Mouse (Mus musculus) ES-E14 (cell line): ENCODE measurements around the gene Irf1. TPM values are rescaled to one million over a fixed set of nuclear protein-coding genes. Genes with fewer than 3 reads are reported as not detected.
A peak's percentile ranks its signal among the peaks of the same experiment; 100 is the strongest.

ENCODE experiments used
- DNase-seq: peaks from one replicate; pipeline ENCODE4 v3.0.0-alpha.2; 2013; ENCODE audit warnings: low read depth, low spot score
- H3K27ac ChIP-seq: 2 replicates; pipeline ENCODE4 v1.5.1; 2012; ENCODE audit warnings: low read depth, mild to moderate bottlenecking, low read length, moderate library complexity, mixed read lengths; ENCODE audit not compliant: poor library complexity, insufficient read depth, severe bottlenecking
- H3K36me3 ChIP-seq: 2 replicates; pipeline ENCODE4 v1.6.1; 2012; ENCODE audit warnings: mild to moderate bottlenecking, low read length, moderate library complexity, mixed read lengths; ENCODE audit not compliant: control insufficient read depth, poor library complexity, insufficient read depth, severe bottlenecking
- H3K4me1 ChIP-seq, 2 experiments: fragments of 150-350 bp in 1 of 2; sonication (generic) in 1 of 2; 2 replicates each; pipeline ENCODE4 v1.6.1; 2012; ENCODE audit warnings: low read length in 2 of 2, mild to moderate bottlenecking in 1 of 2, mixed read lengths in 1 of 2; ENCODE audit not compliant: control insufficient read depth in 2 of 2, insufficient read depth in 2 of 2, poor library complexity in 1 of 2
- H3K4me3 ChIP-seq, 2 experiments: fragments of 150-350 bp in 1 of 2; sonication (generic) in 1 of 2; 2 replicates each; pipeline ENCODE4 v1.5.1; 2012; ENCODE audit warnings: low read length in 2 of 2, low read depth in 1 of 2, mild to moderate bottlenecking in 1 of 2, mixed read lengths in 1 of 2; ENCODE audit not compliant: insufficient read depth in 1 of 2, poor library complexity in 1 of 2, severe bottlenecking in 1 of 2
- H3K9ac ChIP-seq: 2 replicates; pipeline ENCODE4 v1.6.1; 2012; ENCODE audit warnings: low read depth, mild to moderate bottlenecking, low read length, mixed read lengths; ENCODE audit not compliant: poor library complexity, insufficient read depth, severe bottlenecking
- H3K9me3 ChIP-seq: fragments of 150-350 bp; sonication (generic); 2 replicates; pipeline ENCODE4 v1.6.1; 2012; ENCODE audit warnings: low read depth, mild to moderate bottlenecking, low read length; ENCODE audit not compliant: control insufficient read depth, insufficient read depth
- CHD2 ChIP-seq: IDR thresholded peaks from 2 replicates; pipeline ENCODE4 v1.6.1; 2014; ENCODE audit warnings: mild to moderate bottlenecking, low read depth, low read length, inconsistent platforms
- HCFC1 ChIP-seq: IDR thresholded peaks from 2 replicates; pipeline ENCODE4 v1.6.1; 2012; ENCODE audit warnings: low read length, inconsistent platforms, borderline replicate concordance; ENCODE audit not compliant: insufficient read depth
- MAFK ChIP-seq: IDR thresholded peaks from 2 replicates; pipeline ENCODE4 v1.6.1; 2014; ENCODE audit warnings: mild to moderate bottlenecking, low read depth, low read length, inconsistent platforms; ENCODE audit not compliant: insufficient read depth
- ZC3H11A ChIP-seq: IDR thresholded peaks from 2 replicates; pipeline ENCODE4 v1.6.1; 2012; ENCODE audit warnings: low read depth, mild to moderate bottlenecking, inconsistent platforms, low read length, borderline replicate concordance
- ZNF384 ChIP-seq: IDR thresholded peaks from 2 replicates; pipeline ENCODE4 v1.6.1; 2012; ENCODE audit warnings: low read depth, low read length, inconsistent platforms
- in situ Hi-C, 2 experiments: fragments of 600-800 bp; cut with MboI; formaldehyde crosslinking; loops; one replicate each; pipeline ENCODE4 v1.15.1; 2025; ENCODE audit warnings: low sequenced_read_pairs in 2 of 2, inconsistent platforms in 1 of 2; ENCODE audit not compliant: unreplicated experiment in 2 of 2
- total RNA-seq: library from RNA; depleted of rRNA; stranded (reverse); fragments of 300-350 nt; gene quantifications from 2 replicates; pipeline ENCODE4 v1.2.3, GENCODE M21; 2012; rRNA removed

Gene Irf1
- 28.0 and 40.1 TPM in 2 replicates for total RNA-seq

DNA sequence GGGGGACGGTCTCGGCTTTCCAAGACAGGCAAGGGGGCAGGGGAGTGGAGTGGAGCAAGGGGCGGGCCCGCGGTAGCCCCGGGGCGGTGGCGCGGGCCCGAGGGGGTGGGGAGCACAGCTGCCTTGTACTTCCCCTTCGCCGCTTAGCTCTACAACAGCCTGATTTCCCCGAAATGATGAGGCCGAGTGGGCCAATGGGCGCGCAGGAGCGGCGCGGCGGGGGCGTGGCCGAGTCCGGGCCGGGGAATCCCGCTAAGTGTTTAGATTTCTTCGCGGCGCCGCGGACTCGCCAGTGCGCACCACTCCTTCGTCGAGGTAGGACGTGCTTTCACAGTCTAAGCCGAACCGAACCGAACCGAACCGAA is at the start of gene Irf1:
Gene Irf1, plus strand, starts transcription at position 255 of the 365 bp plus-strand sequence.
- DNase-seq = peak; percentile 93
- H3K27ac ChIP-seq = peak within 1 kb of the TSS; percentile 57; the same call in 1 of the 2 replicates
- H3K4me3 ChIP-seq = peak within 1 kb of the TSS; percentile 91 to 92
- in situ Hi-C loops = no loop called here
- peaks cover 9 to 29% of the 10 kb centered on the region in 2 experiments for H3K4me1 ChIP-seq
- H3K36me3 ChIP-seq = peaks cover 33% of the 10 kb centered on the region
- H3K9me3 ChIP-seq = no peaks in the 10 kb centered on the region
- H3K9ac ChIP-seq = peak within 1 kb of the TSS; percentile 83
- TF ChIP-seq CHD2 (no peak), ZC3H11A (no peak), MAFK (no peak)

DNA sequence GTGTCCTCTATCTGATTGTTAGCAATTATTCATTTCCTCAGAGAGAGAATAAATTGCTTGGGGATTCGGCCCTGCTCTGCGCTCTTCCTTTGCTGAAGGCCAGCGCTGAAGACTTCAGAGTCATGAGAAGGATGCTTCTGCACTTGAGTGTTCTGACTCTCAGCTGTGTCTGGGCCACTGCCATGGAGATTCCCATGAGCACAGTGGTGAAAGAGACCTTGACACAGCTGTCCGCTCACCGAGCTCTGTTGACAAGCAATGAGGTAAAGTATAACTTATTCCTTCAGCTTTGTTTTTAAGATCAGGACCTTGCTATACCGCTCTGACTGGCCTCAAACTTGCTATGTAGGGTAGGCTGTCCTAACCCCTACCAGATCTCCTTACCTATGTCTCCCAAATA is 49.1 kb upstream of the Irf1 start, which contains the start of gene Il5:
Gene Il5, plus strand, starts transcription at position 80 of the 400 bp plus-strand sequence.
- in situ Hi-C loops = no loop called here
- no peak for DNase-seq
- H3K27ac ChIP-seq = no peak within 1 kb of the TSS
- H3K4me1 ChIP-seq = no peaks in the 10 kb centered on the region
- H3K9ac ChIP-seq = no peak within 1 kb of the TSS
- H3K4me3 ChIP-seq = no peak within 1 kb of the TSS
- H3K9me3 ChIP-seq = no peaks in the 10 kb centered on the region
- TF ChIP-seq HCFC1 (no peak), MAFK (no peak), CHD2 (no peak), ZC3H11A (no peak), ZNF384 (no peak)
- no peaks in the 10 kb centered on the region for H3K36me3 ChIP-seq

DNA sequence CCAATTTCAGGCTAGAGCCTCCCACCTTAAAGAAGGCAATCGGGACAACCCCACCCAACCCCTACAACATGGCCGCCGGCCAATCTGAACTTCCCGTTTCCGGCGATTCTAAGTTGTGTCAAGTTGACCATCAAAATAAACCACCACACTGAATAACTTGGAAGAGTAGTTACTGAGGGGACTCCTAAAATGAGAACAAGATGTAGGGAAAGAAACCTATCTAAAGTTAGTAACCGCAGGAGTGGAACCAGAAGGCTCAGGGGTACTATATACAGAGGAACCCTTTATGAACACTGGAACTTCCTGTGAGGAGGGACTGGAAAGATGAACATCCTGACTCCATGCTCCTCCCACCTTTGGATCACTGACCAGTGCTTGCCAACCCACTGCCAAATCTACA is 38.4 kb upstream of the Irf1 start:
- H3K36me3 ChIP-seq = no peaks in the 10 kb centered on the region
- DNase-seq = no peak
- H3K4me3 ChIP-seq = no peak overlapping the region
- no peaks in the 10 kb centered on the region for H3K9me3 ChIP-seq
- TF ChIP-seq ZC3H11A = no peak
- H3K9ac ChIP-seq = no peak overlapping the region
- no peak overlapping the region for H3K27ac ChIP-seq
- H3K4me1 ChIP-seq = no peaks in the 10 kb centered on the region
- in situ Hi-C loops = no loop called here

DNA sequence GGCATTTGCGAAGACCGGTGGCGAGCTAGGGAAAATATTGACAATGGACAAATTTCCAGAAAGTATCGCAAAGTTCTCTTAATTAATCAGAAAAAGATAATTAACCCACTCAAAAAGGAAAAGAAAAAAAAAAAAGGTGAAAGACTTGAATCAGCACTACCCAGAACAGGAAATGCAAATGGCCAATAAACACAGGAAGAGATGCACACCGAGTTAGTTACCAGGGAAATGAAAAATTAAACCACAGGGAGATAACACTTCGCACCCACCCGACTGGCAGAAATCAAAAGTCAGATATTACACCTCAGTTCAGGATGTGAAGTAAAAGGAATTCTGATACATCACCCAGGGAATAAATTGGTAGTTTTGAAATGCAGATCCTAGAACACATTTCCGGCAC is 37.6 kb upstream of the Irf1 start:
- DNase-seq = no peak
- H3K9me3 ChIP-seq = no peaks in the 10 kb centered on the region
- H3K36me3 ChIP-seq = no peaks in the 10 kb centered on the region
- H3K27ac ChIP-seq = no peak overlapping the region
- in situ Hi-C loops = no loop called here
- H3K4me3 ChIP-seq = no peak overlapping the region
- H3K4me1 ChIP-seq = peaks cover 0 to 2% of the 10 kb centered on the region in 2 experiments; a peak in 1 of 4 replicates
- no peak for TF ChIP-seq ZNF384
- no peak for TF ChIP-seq HCFC1
- TF ChIP-seq MAFK = no peak
- no peak for TF ChIP-seq CHD2
- no peak for TF ChIP-seq ZC3H11A
- H3K9ac ChIP-seq = no peak overlapping the region

DNA sequence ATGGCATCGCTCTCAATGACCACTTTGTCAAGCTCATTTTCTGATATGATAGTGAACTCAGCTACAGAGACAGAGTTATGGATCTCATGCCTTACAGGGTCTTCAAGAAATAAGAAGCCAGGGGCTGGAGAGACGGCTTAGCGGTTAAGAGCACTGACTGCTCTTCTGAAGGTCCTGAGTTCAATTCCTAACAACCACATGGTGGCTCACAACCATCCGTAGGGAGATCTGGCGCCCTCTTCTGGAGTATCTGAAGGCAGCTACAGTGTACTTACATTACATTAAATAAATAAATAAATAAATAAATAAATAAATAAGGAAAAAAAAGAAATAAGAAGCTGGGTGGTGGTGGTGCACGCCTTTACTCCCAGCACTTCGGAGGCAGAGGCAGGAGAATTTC is 36.0 kb upstream of the Irf1 start:
- TF ChIP-seq ZC3H11A (no peak), MAFK (no peak), CHD2 (no peak), HCFC1 (no peak), ZNF384 (no peak)
- in situ Hi-C loops = no loop called here
- H3K9ac ChIP-seq = no peak overlapping the region
- H3K4me1 ChIP-seq = peaks cover 0 to 2% of the 10 kb centered on the region in 2 experiments; a peak in 1 of 4 replicates
- no peak for DNase-seq
- H3K27ac ChIP-seq = no peak overlapping the region
- no peak overlapping the region for H3K4me3 ChIP-seq
- H3K9me3 ChIP-seq = no peaks in the 10 kb centered on the region
- no peaks in the 10 kb centered on the region for H3K36me3 ChIP-seq
